9 mouse cellular contexts compared by ENCODE assay signal in genomic region chr9:70408791-70409190, GRCm38 (mm10). TPM values are rescaled to one million over a fixed set of nuclear protein-coding genes. Genes with fewer than 3 reads are reported as not detected.
DNase-seq lines count a peak whose midpoint lies in the region; ATAC-seq lines count a peak whose summit lies in the region.
"Had no signal": no experiment of that assay in that cellular context is flagged by ENCODE, and none has a peak within 500 bp of the region (broad histone marks: within the 10 kb centered on the region; RNA-seq: fewer than 3 reads in every experiment).

No protein-coding gene starts in this region.

- ATAC-seq in frontal cortex, adult (ENCODE audit: low TSS enrichment): 0 out of 2 replicates have a peak, but pooled peaks have one; percentile 45

- DNase-seq in frontal cortex, postnatal 10 days (ENCODE audit: low spot score in 2 of 2): no peak
- peak; percentile 14 for DNase-seq in ovary, postnatal 14 days (ENCODE audit: low spot score)
- DNase-seq in ovary, postnatal 10 days (ENCODE audit: low spot score): no peak
- peak; percentile 45 for DNase-seq in induced T-regulatory cell, adult 2 months (ENCODE audit: low read depth)
- DNase-seq in thymus, postnatal 0 days (ENCODE audit: low spot score): peak; percentile 41
- no peak for DNase-seq in left cerebral cortex, postnatal 4 days
- DNase-seq in cerebellum, adult 8-10 months: no peak
- DNase-seq: right cerebral cortex, postnatal 4 days had no signal

- intact Hi-C loops in left cerebral cortex, postnatal 4 days (cut with DNase I): no loop called here

RNA-seq across cellular contexts. Expression of gene Ccnb2, which starts 12.6 kb away (rescaled TPM):
- polyA plus RNA-seq in thymus, postnatal 0 days (2015; fragmentation: Nextera tagmentation; extraction: Ambion mirVana): 291 and 294 TPM in 2 replicates
- 1 to 10 TPM; 7.3 to 8.3 TPM for total RNA-seq in left cerebral cortex, postnatal 4 days (2021)

Comparison
In these comparisons a context has a peak if more than half of its experiments do, and no peak if none do; other contexts are left out.
1. DNase-seq: peak in ovary, postnatal 14 days (single experiment), induced T-regulatory cell, adult 2 months (single experiment) and thymus, postnatal 0 days (single experiment); none in frontal cortex, postnatal 10 days (0 of 2), ovary, postnatal 10 days (single experiment), left cerebral cortex, postnatal 4 days (single experiment) and cerebellum, adult 8-10 months (single experiment).